Mouse (Mus musculus): ENCODE measurements around the gene Tcam1.
"Not testable (repeated sequence)": the region's sequence is repeated elsewhere in the genome, so short reads cannot be mapped to it uniquely, and the experiment has no call there.

Gene Tcam1

GRCm38 (mm10) chr11:106276454-106276853 lies at the start of gene Tcam1:
Tcam1 (plus strand) TSS chr11:106276672.
- peak; percentile 97 for DNase-seq

DNA sequence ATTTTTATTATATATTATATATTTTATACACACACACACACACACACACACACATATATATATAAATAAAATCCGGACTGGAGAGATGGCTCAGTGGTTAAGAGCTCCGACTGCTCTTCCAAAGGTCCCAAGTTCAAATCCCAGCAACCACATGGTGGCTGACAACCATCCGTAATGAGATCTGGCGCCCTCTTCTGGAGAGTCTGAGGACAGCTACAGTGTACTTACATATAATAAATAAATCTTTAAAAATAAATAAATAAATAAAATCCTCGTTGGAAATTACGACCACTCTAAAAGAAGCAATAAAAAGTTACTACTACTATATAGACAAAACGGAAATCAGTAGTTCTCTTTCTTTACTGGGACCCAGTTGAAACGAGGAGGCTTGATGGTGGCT lies 42.5 kb upstream of the Tcam1 start:
- not testable (repeated sequence) for DNase-seq

DNA sequence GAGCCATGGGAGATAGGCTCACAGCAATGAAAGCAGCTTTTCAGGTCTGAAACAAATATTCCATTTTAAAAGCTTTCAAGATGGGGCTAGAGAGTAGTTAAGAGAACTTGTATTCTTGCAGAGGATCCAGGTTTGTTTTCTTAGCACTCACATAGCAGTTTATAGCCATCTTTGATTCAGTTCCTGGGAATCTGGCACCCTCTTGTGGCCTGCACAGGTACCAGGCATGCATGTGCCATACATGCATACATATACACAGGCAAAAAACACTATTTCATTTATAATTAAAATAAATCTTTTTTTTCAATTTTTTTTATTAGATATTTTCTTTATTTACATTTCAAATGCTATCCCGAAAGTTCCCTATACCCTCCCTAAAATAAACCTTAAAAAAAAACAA lies 29.6 kb upstream of the Tcam1 start:
- DNase-seq: peak; percentile 65

GRCm38 (mm10) chr11:106249326-106249725 lies 27.1 kb upstream of the Tcam1 start:
- DNase-seq: no peak

GRCm38 (mm10) chr11:106254767-106255166 lies 21.7 kb upstream of the Tcam1 start:
- DNase-seq: no peak

DNA sequence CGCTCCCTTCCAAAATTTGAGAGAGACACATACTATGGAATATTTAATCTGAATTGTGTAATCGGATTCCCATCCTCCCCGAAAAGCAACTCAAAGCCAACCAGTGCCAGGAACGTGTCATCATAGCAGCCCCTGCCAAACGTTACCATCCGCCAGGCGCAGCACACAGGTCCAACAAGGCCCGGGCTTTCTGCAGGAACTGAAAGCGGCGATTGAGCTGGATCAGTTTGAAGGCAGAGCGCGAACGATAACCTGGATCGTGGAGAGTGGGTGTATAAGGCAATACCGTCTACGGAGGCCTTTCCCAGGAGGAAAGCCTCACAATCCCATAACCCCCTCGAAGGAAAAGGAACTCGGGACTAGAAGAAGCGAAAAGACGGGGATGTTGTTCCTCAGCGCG lies 21.3 kb upstream of the Tcam1 start:
- no peak for DNase-seq

DNA sequence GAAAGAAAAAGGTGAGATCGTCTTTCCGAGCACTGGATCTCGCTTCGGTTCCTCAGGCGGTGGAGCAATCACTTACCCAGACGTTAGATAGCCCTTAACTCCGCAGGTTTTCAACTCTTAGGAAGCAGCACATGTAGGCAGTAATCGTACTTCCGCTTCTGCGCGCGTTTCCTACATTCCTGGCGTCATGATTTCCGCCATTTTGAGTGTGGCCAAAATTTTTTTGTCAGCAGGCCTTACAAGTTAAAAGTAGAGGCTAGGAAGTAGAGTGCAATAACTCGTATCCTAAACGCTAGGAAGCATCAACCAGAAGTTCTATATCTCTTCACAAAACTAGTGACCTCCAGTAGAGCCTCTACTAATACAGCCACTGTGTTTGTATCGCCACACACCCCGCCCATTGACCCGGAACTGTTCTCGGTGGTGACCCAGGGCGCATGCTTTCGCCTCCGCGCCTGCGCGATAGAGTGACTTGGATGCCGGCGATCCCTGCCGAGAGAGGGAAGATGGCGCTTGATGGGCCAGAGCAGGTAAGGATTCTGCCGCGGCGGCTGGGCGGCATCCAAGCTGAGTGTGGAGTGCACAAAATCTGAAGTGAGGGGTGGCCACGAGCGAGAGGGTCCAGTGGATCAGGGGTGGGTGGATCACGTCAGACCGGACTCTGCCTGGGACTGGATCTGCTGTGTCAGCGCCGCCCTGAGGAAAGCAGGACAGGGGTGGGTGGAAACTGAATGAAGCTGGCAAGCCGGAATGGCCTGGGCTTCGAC lies 20.6 kb upstream of the Tcam1 start, which contains the start of the genes Ftsj3 and Psmc5:
TSS of gene Ftsj3 (minus strand) at position 395 of the 767 bp plus-strand sequence.
TSS of gene Psmc5 (plus strand) at position 470 of the 767 bp plus-strand sequence.
- peak; percentile 100 for DNase-seq

- no peak for DNase-seq
Measured at GRCm38 (mm10) chr11:106256775-106257174, 19.7 kb upstream of the Tcam1 start.

- DNase-seq: no peak
Measured at GRCm38 (mm10) chr11:106260826-106261450, 15.5 kb upstream of the Tcam1 start.

DNA sequence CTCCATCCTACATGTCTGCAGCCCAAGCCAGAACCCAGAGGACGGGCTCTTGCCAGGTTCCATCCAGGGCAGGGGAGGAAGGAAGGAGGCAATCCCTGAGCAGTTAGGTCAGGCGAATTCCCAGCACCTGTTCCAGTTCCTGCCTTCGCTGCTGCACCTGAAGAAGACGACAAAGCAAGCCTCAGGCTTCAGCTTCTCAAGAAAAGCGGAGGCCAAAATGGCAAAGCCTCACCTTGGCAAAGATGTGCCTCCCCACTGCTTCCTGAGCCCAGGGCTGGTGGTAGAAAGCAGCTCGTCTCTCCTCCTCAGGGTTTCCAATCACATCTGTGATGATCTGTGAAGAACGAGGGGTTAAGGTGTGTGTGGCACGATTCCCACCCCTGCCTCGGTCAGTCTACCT lies 12.5 kb upstream of the Tcam1 start:
- DNase-seq: no peak

GRCm38 (mm10) chr11:106264988-106265387 lies 11.5 kb upstream of the Tcam1 start:
- DNase-seq: no peak

DNA sequence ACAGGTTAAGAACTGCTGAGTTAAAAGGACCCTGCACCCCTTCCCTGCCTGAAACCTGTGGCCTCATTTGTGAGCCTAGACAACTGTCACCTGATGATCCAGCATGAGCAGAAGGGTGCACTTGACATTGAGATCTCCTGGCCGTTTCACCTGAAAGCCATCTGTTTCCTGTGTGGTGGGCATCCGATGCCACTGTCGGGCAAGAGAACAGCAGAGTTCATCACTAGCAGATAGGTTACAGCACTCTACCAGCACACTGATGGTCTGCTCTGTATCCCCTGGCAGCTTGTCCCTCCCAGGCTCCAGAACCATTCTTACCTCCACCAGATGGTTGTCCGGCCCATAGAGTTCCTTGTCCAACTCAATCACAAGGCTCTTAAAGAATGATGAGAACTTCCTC lies 10.9 kb upstream of the Tcam1 start:
- DNase-seq: no peak

DNA sequence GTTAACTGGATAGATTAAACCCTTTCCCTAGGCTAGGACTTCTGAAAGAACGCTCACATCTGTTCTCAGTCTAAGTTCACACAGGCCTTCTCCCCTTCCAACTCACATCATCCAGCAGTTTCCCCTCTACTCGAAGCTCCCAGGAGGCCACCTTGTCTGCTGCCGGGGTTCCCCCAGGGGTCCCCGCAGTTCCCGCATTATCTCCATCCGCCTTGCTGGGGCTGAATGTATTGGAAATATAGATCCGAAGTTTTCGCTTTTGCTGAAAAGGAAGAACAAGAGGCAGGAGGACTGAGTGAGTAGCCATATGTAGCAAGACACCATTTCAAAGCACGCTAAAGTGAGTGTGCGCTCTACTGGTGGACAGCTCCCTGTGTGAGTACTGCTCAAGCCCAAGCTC lies 10.0 kb upstream of the Tcam1 start:
- no peak for DNase-seq

DNA sequence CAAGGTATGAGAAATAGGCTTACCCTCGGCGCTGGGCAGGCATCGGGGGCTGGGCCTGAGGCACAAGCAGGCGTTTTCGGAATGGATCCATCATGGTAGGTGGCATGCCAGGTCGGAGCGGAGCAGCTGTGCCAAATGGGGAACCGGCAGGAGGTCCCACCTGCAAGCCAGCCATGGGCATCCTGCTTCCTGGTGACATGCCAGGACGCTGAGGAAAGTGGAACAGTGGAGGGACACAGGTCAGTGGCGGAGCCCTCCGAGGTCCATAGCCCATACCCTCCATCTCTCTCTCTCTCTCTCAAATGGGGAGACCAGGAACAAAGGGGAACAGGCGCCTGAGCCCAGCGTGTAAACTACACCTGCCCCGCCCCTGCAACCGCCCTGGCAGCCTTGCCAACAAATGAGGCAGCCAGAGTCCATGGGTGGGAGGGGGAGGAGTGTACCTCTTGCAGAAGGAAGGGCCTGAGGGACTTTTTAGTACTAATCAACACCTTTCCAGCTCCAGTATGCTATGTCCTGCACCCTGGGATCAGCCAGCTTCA lies 9.1 kb upstream of the Tcam1 start:
- peak; percentile 47 for DNase-seq

DNA sequence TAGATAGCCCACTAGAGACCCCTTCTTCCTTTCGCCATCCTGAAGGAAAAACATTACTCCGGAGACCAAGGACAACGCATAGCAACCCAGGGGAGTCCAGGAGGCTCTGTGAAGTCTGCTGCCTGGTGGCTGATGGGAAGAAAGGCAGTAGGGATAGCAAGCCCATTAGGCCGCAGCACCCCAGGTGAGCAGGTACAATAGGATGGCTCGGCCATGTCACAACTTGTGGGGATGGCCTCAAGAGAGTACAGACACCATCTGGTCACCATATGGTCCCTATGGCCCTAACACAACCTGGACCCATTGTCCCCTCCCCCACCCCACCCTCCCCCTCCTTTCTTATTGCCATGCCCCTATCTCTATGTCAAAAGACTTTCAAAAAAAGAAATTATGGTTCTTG lies 8.6 kb upstream of the Tcam1 start:
- no peak for DNase-seq

DNA sequence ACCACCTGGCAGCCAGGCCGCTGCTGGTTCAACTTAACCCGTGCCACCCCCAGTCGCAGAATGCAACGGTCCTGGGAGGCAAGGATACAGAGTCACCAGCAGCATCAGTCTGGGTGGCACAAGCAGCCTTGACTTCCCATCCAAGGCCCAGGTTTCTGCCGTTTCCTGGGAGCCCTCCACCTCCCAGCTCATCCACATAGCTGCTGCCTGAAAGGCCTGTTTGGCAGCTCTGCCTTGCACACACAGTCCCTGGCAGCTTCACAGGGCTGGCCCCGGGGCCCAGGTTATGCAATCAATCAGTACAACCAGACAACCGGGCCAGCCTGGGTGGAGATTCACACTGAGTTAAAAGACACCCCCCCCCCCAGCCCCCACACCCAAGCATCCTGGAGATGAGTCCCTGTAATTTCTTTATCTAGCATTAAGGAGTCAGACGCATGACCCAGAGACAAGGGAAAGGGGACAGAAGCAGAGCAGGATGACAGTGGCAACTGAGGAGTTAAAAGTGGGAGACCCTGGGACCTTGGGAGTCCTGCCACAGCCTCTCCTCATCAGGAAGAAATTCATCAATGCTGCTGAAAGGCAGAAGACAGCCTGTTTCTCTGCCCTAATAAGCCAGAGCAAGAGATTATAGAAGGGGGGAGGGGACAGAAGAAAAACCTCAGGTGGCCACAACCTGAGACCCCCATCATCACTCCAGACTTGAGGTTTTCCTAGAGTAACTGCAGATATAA lies 8.0 kb upstream of the Tcam1 start:
- peak; percentile 48 for DNase-seq

- DNase-seq: peak; percentile 77
Measured at GRCm38 (mm10) chr11:106269060-106269431, 7.4 kb upstream of the Tcam1 start.

- DNase-seq: no peak
Measured at GRCm38 (mm10) chr11:106271131-106271793, 5.2 kb upstream of the Tcam1 start.

DNA sequence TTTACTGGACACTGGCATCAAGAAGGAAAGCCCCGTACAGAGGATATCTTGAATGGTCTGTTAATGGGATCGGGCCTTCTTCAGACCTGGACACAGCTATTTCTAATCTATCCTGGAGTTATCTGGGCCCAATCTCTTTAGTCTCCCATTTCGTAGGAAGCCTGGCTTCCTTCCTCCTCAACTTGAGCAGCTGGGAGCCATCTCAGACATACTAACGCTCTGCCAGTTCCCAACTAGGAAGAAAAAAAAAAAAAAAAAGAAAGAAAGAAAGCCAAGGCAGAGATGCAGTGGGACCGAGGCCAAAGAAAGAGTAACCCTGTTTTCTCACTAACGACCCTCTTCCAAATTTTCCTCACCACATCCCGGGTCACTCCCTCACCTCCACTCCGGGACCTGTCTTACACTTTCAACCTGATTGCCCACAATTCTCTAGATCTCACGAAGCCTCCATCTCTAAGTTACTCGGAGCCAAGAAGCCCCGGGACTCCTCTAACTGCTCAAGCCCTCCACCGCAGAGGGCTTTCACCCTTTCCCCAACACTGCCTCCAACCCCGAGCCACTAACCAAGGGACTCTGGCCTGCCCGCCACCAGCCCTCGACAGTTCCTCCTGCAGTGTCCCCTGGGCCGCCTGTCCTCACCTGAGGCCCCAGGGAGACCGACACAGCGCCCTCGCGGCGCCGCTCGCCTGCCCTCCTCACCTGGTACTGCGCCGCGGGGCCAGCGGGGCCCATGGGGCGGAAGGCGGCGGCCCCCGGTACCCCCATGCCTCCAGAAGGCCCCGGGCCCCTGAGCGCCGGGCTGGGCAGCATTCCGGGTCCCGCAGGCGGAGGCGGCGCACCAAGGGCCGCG lies 4.5 kb upstream of the Tcam1 start:
- no peak for DNase-seq

GRCm38 (mm10) chr11:106272644-106273310 lies 3.7 kb upstream of the Tcam1 start, which contains the start of gene Smarcd2:
Smarcd2 (minus strand) TSS chr11:106272972.
- DNase-seq: peak; percentile 99

GRCm38 (mm10) chr11:106273311-106273684 lies 3.2 kb upstream of the Tcam1 start:
- no peak for DNase-seq
